Mouse (Mus musculus) kidney, postnatal 36 days (tissue): ENCODE data around the gene Tstd1.

Source experiments
- DNase-seq, 2 experiments: peaks; one replicate each; pipeline ENCODE4 v3.0.0; 2021 to 2022; ENCODE audit warnings: mixed read lengths in 2 of 2

The Tstd1 gene

GRCm38 (mm10) chr1:171419291-171419882 is 715 bp downstream of the Tstd1 start:
- DNase-seq = no peak

- DNase-seq = no peak
Observed at GRCm38 (mm10) chr1:171419905-171420304, 1.2 kb downstream of the Tstd1 start.

- DNase-seq = no peak
Observed at GRCm38 (mm10) chr1:171422504-171423095, 3.9 kb downstream of the Tstd1 start.

GRCm38 (mm10) chr1:171424638-171425037 is 6.0 kb downstream of the Tstd1 start:
- no peak for DNase-seq

DNA sequence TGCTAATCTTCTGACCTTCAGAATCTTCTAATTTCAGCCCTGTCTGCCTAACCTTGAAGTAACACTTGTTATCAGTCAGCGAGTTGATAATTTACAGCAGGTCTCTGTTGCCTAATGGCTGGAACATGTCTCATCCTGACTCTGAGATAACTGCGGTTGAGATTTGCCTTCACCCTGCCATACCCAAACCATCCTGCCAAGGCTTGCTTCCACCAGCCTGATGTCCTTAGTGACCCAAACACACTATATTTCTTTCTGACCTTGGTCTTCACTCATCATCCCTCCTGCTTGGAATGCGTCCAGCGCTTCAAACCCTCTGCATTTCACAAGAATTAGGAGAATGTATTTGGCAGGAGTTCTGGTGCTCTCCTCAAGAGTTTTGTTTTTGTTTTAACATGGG is 6.5 kb downstream of the Tstd1 start:
- DNase-seq = peak in 1 of 2 experiments; percentile 26

- DNase-seq = no peak
Observed at GRCm38 (mm10) chr1:171432158-171432557, 13.5 kb downstream of the Tstd1 start.

- DNase-seq = peak in 1 of 2 experiments; percentile 33
Observed at GRCm38 (mm10) chr1:171435288-171435814, 16.7 kb downstream of the Tstd1 start.

DNA sequence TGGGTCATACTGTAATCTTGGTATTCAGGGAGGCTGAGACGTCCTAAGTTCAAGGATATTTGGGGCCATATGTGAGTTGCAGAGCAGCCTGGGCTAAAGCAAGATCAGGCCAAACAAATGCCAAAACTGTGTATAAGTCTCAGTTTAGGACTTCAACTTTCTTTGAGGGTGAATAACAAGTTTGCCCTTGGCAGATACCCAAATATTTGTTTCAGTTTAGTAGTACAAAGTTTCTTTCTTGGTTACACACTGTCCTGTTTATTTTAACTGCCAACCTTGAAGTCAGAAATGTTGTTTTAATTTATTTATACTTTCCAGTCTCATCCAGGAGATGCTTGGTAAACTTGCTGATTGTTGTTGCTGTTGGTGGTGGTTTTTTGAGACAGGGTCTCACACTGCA is 17.3 kb downstream of the Tstd1 start:
- no peak for DNase-seq

DNA sequence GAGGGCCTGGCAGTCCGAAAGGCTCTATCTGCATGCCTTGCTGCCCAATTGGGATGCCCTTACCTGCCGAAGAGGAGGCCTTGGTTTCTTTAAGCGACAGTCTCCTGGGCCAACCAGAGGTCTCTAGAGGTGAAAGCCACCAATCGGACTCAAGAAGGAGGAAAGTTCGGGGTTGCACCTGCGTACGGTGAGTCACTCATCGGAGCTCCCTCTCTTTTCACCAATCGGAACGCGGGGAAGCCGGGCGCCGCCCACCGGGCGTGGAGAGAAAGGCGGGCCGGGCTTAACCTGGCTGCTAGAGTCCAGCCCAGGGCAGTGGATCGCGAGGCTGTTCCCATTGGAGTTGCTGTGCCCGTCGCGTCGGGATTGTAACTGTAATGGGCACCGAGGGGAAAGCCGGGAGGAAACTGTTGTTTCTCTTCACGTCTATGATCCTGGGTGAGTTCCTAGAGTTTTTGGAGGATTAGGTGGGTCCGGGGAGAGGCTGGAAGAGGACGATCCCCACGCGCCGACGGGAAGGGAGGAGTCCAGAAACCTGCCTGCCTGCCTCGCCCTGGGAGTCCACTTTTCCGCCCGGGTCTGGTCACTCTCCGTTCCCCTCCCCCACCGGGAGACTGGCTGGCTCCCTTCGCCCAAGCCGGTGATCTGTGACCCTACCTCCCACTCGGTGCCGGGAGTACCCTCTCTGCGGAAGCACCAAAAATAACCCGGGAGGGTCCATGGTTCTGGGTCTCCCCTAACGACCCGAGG is 18.8 kb downstream of the Tstd1 start, which contains the start of gene F11r:
F11r (plus strand) TSS at position 272 of the 750 bp plus-strand sequence.
- peak; percentile 96 to 97 for DNase-seq

DNA sequence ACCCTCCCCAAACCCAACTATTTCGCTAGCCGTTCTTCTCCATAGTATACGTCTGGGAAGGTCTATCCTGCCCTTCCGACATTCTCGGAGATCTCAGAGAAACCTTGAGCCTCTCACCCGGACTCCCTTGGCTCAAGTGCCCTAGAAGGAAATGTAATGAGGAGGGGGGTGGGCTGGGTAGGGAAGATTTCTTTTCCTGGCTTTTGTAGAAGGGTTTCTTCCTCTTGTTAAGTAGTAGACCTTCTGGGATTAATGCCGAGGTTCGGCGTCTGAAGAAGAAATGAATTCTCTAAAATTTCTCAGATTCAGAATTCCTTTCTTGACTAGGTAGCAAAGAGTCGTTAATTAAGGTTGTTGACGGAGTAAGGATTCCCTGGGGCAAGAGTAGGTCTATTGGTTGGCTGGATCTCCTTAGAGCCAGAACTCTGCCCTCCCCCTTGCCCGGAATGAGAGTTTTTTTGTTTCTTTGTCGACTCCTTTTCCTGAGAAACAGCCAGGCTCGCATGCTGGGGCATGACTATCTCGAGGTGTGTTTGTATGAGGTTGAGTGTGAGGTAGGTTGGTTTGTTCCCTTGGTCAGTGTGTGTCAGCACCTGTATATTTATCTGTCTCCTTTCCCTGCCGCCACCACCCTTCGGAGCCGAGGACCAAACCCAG is 19.5 kb downstream of the Tstd1 start:
- DNase-seq = peak; percentile 56 to 62

DNA sequence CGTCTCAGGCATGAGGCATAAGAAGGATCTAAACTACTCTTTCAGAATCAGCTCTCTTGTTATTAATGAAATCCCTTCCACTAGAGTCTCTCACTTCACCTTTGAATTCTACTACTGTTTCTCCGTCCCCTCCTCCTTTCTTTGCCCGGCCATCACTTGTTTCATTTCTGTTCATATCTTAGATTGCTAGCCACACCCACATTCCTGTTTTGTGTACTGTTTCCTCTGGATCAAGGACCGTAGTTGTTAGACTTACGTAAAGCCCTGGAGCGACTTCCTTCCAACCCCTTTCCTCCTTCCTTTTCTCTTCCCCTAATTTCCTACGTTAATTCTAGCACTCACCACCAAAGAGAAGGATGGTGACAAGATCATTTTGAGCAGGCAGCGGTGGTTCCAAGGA is 20.4 kb downstream of the Tstd1 start:
- peak in 1 of 2 experiments; percentile 57 for DNase-seq

- DNase-seq = peak; percentile 88 to 93
Observed at GRCm38 (mm10) chr1:171440025-171440725, 21.5 kb downstream of the Tstd1 start.

DNA sequence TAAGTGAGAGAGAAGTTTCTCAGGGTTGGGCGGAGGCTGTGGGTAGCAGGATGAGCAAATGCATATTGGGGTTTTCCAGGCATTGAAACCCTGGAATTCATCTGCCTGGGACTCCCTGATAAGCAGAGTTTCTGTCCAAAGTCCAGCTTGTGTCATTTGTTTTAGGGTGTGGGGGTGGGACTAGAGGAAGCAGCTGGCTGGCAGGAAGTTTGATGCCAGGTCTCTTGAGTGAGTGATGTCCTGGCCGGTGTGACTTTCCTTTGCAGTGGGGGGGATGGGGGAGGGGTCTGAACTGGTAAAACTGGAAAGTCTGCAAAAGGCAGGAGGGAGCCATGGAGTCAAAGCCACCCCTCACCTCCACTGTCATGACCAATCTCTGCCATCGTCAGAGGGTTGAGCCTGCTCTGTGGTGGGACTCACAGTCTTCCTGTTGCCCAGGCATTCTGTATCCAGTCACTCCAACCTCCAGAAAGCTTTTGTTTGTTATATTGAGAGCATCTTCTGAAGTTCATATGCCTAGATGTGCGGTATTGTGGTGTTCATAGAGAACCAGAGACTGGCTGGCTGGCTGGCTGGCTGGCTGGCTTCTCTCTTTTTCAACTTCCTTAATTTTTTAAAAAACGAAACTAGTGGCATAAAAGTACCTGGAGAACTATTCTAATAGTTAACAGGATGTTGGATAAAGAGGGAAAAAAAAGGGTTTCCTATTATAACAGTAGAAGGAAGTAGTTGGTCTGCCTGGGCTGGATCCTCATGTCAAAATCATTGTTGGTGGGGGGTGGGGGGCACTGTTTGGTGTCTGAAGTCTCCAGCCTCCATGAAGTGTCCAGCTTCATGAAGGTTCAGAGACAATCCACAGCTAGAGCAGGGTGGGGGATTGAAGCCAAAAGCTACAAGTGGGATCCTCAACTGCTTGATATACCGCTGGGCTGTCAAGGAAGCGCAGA is 23.1 kb downstream of the Tstd1 start:
- peak; percentile 63 to 71 for DNase-seq

DNA sequence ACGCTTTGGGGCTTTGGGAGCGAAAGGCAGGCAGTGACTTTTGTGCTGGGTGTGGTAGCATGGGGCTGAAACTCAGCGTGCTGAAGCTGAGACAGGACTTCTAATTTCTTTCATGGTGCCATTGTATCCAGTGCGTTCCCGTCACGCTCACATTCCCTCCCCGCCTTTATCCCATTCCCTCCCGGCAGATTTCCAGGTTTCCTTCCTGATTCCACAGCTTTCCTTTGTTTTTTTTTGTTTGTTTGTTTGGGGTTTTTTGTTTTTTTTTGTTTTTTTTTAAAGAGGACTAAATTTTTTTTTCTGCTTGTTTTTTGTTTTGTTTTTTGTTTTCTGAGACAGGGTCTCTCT is 23.7 kb downstream of the Tstd1 start:
- peak; percentile 50 to 62 for DNase-seq

DNA sequence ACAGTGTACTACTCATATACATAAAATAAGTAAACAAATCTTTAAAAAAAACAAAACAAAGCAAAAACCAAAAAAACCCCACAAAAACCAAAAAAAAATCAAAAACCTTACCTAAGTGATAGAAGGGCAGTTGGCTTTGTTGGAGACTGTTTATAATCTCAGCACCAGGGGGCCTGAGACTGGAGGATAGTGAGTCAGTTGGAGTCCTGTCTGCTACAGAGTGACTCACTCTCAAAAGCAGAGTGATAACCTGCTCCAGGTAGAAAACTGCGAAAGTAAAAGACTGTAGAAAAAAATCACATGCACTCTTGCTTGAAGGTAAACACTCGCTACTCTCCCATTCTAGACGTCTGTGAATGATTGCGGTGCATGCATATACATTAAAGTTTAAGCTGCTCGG is 26.4 kb downstream of the Tstd1 start:
- no peak for DNase-seq

GRCm38 (mm10) chr1:171446854-171447253 is 28.2 kb downstream of the Tstd1 start:
- no peak for DNase-seq

DNA sequence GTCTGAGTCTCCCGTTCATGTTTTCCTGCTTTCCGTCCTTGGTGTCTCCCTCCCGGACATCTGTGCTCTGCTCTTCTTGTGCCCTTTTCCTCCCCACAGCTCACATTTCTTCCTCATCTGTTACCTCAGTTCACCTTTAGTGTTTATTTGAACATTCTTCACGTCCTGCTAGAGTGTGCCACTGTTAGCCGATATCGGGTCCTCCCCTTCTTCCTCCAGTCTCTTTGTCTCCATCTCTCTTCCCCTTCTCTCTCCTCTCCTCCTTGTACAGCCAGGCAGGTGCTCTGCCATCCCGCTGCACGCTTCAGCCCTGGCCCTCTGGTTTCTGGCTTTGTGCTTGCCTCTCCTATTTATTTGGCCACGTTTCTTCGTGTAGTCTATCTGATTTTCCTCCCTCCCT is 29.0 kb downstream of the Tstd1 start:
- DNase-seq = no peak

DNA sequence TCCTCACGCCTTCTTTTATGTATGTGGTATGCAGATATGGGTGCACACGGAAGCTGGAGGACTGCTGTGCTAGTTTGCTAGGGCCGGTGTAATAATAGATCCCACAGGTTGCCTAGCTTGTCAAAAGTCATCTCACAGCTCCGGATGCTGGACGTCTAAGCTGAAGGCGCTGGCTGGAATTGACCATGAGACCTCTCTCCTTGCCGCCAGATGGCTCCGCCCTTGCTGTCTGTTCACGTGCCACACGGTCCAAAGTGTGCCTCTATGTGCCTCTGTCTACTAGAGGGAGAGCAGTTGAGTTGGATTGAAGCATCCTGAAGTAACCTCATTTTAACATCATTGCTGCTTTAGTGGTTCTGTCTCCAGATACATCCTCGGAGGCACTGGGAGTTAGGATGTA is 31.4 kb downstream of the Tstd1 start:
- peak; percentile 48 to 68 for DNase-seq

DNA sequence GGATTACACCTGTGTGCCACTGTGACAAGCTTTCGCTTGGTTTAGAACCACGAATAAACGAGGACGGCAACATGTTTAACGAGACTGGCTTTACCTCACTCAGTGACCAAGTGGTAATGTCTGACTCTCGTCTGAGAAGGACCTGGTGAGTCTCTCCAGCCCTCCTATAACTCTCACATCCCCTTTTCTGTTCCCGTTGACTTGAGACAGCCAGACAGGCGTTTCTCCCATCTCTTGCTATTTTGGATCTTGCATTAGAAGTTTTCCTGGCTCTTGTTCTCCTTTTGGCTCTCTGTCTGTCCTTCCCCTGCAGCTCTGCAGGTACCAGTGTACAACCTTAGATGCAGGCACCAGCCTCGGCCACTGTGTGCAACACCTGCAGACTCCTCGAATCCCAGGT is 32.3 kb downstream of the Tstd1 start:
- DNase-seq = no peak

DNA sequence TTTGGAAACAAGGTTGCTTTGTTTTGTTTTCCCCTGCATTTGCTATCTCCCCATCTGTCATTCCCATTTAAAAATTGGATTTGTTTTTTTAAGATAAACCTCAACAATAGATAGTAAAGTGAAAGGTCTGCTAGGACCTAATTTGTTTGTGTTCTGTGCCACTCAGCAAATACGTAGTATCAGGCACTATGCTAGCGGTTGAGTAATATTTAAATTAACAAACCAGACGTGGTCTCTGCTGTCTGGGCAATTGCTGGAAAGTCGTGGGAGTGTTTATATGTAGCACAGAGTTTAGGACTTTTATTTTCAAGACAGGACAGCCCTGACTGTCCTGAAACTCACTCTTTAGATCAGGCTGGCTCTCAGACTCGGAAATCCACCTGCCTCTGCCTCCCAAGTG is 33.9 kb downstream of the Tstd1 start:
- no peak for DNase-seq

- DNase-seq = peak in 1 of 2 experiments; percentile 21
Observed at GRCm38 (mm10) chr1:171452923-171453322, 34.3 kb downstream of the Tstd1 start.
